In genomic region chr14:61364656-61365055, GRCm38 (mm10) we compare ENCODE assay signal across 14 mouse cellular contexts.
"Had no signal": no experiment of that assay in that cellular context is flagged by ENCODE, and none has a peak within 500 bp of the region (broad histone marks: within the 10 kb centered on the region; RNA-seq: fewer than 3 reads in every experiment).

No protein-coding gene starts in this region.

- ATAC-seq: midbrain, embryonic 15.5 days had no signal

- H3K27ac ChIP-seq: kidney, postnatal 0 days; limb, embryonic 12.5 days; liver, embryonic 15.5 days; macrophage; midbrain, embryonic 15.5 days; neural tube, embryonic 12.5 days had no signal

- H3K4me3 ChIP-seq: limb, embryonic 12.5 days; liver, embryonic 15.5 days; megakaryocyte, embryonic 14.5 days; midbrain, embryonic 15.5 days; neural tube, embryonic 12.5 days had no signal

- DNase-seq: kidney, postnatal 36 days; liver; lung, embryonic 14.5 days; lung, postnatal 14 days; spleen, adult 18-20 months; thymus, adult 18-20 months; thymus, postnatal 14 days had no signal
